Mouse (Mus musculus): ENCODE results near the gene Atxn2. TPM values are rescaled to one million over a fixed set of nuclear protein-coding genes. Genes with fewer than 3 reads are reported as not detected.
"Not testable (repeated sequence)": the region's sequence is repeated elsewhere in the genome, so short reads cannot be mapped to it uniquely, and the experiment has no call there.

The Atxn2 gene
- polyA plus RNA-seq, 1 experiment = not detected

- Histone ChIP-seq H3K27ac (ENCODE audit: insufficient read depth, low read depth, low read length) (no peak overlapping the region), H3K4me3 (ENCODE audit: insufficient read depth, low read depth, low read length) (no peak overlapping the region), H3K4me1 (ENCODE audit: control insufficient read depth, insufficient read depth, low read length) (0 out of 2 replicates have a peak, but pooled peaks cover 2% of the 10 kb centered on the region)
- no peak for TF ChIP-seq CTCF (IDR thresholded peaks at IDR 0.05; ENCODE audit: insufficient read depth, low read depth, low read length)
- no peak for TF ChIP-seq POLR2A (IDR thresholded peaks at IDR 0.05; ENCODE audit: insufficient read depth, low read depth, low read length)
- 82% methylated on average over 2 of the region's 2 CpGs for WGBS
These were observed 31.8 kb downstream of the Atxn2 start for GRCm38 (mm10) chr5:121742915-121743314.

DNA sequence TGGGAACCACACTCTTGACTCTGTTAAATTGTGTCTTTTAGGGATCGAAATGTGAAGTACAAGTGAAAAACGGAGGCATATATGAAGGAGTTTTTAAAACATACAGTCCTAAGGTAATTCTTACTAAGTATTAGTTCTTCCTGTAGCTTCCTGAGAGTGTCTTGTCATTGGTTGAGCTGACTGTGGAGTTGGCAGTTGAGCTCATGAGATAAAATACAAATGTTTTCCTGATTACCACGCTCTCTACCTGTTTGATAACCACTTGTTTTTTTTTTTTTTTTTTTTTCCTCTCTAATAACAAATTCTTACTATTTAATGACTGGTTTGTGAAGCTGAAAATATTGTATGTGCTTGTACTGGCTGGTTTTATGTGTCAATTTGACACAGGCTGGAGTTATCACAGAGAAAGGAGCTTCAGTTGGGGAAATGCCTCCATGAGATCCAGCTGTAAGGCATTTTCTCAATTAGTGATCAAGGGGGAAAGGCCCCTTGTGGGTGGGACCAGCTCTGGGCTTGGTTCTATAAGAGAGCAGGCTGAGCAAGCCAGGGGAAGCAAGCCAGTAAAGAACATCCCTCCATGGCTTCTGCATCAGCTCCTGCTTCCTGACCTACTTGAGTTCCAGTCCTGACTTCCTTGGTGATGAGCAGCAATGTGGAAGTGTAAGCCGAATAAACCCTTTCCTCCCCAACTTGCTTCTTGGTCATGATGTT is 36.9 kb downstream of the Atxn2 start:
- not testable (repeated sequence) for H3K4me3 ChIP-seq (ENCODE audit: insufficient read depth, low read depth, low read length); H3K27ac ChIP-seq (ENCODE audit: insufficient read depth, low read depth, low read length); H3K4me1 ChIP-seq (ENCODE audit: control insufficient read depth, insufficient read depth, low read length)
- WGBS = 89% methylated on average over 4 of the region's 4 CpGs

- TF ChIP-seq CTCF (IDR thresholded peaks at IDR 0.05; ENCODE audit: insufficient read depth, low read depth, low read length) (no peak), POLR2A (IDR thresholded peaks at IDR 0.05; ENCODE audit: insufficient read depth, low read depth, low read length) (no peak)
- H3K4me1 ChIP-seq (ENCODE audit: control insufficient read depth, insufficient read depth, low read length) = no peaks in the 10 kb centered on the region
- H3K27ac ChIP-seq (ENCODE audit: insufficient read depth, low read depth, low read length) = no peak overlapping the region
- H3K4me3 ChIP-seq (ENCODE audit: insufficient read depth, low read depth, low read length) = no peak overlapping the region
- whole genome bisulfite sequencing = 91% methylated on average over 2 of the region's 2 CpGs
These were observed 38.5 kb downstream of the Atxn2 start for GRCm38 (mm10) chr5:121749633-121750032.

DNA sequence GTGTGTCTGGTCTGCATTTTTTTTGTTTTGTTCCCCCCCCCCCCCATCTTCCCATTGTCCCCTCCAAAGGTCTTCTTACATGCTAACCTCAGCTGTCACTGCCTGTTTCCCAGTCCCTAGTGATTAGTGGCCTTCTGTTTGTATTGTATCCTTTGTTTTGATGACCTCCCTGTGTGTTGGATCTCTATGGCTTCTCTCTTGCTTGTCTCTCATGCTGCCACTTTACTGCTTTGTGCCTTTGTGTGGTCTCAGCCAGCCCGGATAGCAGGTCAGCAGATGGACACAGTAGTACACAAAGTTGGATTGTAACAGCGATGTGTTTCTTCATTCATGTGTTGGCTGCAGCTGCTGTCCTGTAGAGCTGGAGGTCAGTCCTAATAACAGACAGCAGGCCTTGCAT is 46.8 kb downstream of the Atxn2 start:
- H3K4me3 ChIP-seq (ENCODE audit: insufficient read depth, low read depth, low read length) = no peak overlapping the region
- H3K4me1 ChIP-seq (ENCODE audit: control insufficient read depth, insufficient read depth, low read length) = 0 out of 2 replicates have a peak, but pooled peaks cover 6% of the 10 kb centered on the region
- WGBS = 43% methylated on average over 2 of the region's 2 CpGs
- TF ChIP-seq POLR2A (IDR thresholded peaks at IDR 0.05; ENCODE audit: insufficient read depth, low read depth, low read length) = no peak
- TF ChIP-seq CTCF (IDR thresholded peaks at IDR 0.05; ENCODE audit: insufficient read depth, low read depth, low read length) = no peak
- H3K27ac ChIP-seq (ENCODE audit: insufficient read depth, low read depth, low read length) = no peak overlapping the region

- WGBS = 81% methylated on average over 4 of the region's 4 CpGs
- no peak overlapping the region for H3K27ac ChIP-seq (ENCODE audit: insufficient read depth, low read depth, low read length)
- H3K4me1 ChIP-seq (ENCODE audit: control insufficient read depth, insufficient read depth, low read length) = peaks cover 7% of the 10 kb centered on the region; the same call in 1 of the 2 replicates
- TF ChIP-seq CTCF (IDR thresholded peaks at IDR 0.05; ENCODE audit: insufficient read depth, low read depth, low read length) (no peak), POLR2A (IDR thresholded peaks at IDR 0.05; ENCODE audit: insufficient read depth, low read depth, low read length) (no peak)
- H3K4me3 ChIP-seq (ENCODE audit: insufficient read depth, low read depth, low read length) = no peak overlapping the region
These were observed 47.2 kb downstream of the Atxn2 start for GRCm38 (mm10) chr5:121758341-121758740.

DNA sequence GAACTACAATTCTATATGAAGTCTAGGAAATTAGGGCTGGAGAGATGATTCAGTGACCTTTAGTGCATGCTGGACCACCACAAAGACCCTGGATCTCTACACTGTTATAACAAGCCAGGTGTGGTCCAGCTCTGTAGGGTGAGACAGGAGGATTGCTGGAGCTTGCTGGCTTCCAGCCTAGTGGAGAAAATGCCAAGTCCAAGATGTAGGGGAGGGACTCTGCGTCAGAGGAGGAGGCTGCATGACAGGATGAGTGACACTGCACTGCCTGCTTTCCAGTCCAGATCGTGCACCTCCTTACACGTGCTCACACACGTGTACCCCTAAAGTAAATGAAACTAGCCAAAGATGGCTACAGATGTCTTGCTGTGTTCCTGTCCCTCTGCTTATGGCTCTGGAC is 48.8 kb downstream of the Atxn2 start:
- TF ChIP-seq CTCF (IDR thresholded peaks at IDR 0.05; ENCODE audit: insufficient read depth, low read depth, low read length) = no peak
- no peak for TF ChIP-seq POLR2A (IDR thresholded peaks at IDR 0.05; ENCODE audit: insufficient read depth, low read depth, low read length)
- no peak overlapping the region for H3K27ac ChIP-seq (ENCODE audit: insufficient read depth, low read depth, low read length)
- H3K4me1 ChIP-seq (ENCODE audit: control insufficient read depth, insufficient read depth, low read length) = peaks cover 9% of the 10 kb centered on the region; the same call in 1 of the 2 replicates
- H3K4me3 ChIP-seq (ENCODE audit: insufficient read depth, low read depth, low read length) = no peak overlapping the region
- WGBS = 64% methylated on average over 4 of the region's 4 CpGs

DNA sequence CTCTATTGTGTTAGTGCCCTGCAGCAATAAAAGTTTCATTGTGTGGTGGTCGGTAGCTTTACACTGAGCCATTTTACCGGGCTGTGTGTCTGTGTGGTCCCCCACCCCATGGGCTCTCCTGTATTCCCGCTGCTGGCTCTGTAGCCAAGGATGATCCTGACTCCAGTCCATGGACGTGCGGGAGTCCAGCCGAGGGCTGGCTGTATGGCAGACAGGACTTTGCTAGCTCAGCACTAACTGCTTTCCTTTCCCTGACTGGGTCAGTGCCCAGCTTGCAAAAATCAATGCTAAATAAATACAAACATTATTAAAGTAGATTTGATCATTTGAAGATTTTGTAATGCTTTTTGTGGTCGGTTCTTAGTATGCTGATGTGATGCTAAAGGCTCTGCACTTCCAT is 50.3 kb downstream of the Atxn2 start:
- Histone ChIP-seq H3K27ac (ENCODE audit: insufficient read depth, low read depth, low read length) (no peak overlapping the region), H3K4me3 (ENCODE audit: insufficient read depth, low read depth, low read length) (no peak overlapping the region), H3K4me1 (ENCODE audit: control insufficient read depth, insufficient read depth, low read length) (peaks cover 8% of the 10 kb centered on the region; the same call in 1 of the 2 replicates)
- 60% methylated on average over 7 of the region's 7 CpGs for WGBS
- TF ChIP-seq CTCF (IDR thresholded peaks at IDR 0.05; ENCODE audit: insufficient read depth, low read depth, low read length) (no peak), POLR2A (IDR thresholded peaks at IDR 0.05; ENCODE audit: insufficient read depth, low read depth, low read length) (no peak)

- no peak overlapping the region for H3K27ac ChIP-seq (ENCODE audit: insufficient read depth, low read depth, low read length)
- H3K4me1 ChIP-seq (ENCODE audit: control insufficient read depth, insufficient read depth, low read length) = peaks cover 8% of the 10 kb centered on the region; the same call in 1 of the 2 replicates
- H3K4me3 ChIP-seq (ENCODE audit: insufficient read depth, low read depth, low read length) = no peak overlapping the region
- TF ChIP-seq CTCF (IDR thresholded peaks at IDR 0.05; ENCODE audit: insufficient read depth, low read depth, low read length) (no peak), POLR2A (IDR thresholded peaks at IDR 0.05; ENCODE audit: insufficient read depth, low read depth, low read length) (no peak)
- whole genome bisulfite sequencing = 82% methylated on average over 6 of the region's 6 CpGs
These were observed 51.8 kb downstream of the Atxn2 start for GRCm38 (mm10) chr5:121762949-121763348.

DNA sequence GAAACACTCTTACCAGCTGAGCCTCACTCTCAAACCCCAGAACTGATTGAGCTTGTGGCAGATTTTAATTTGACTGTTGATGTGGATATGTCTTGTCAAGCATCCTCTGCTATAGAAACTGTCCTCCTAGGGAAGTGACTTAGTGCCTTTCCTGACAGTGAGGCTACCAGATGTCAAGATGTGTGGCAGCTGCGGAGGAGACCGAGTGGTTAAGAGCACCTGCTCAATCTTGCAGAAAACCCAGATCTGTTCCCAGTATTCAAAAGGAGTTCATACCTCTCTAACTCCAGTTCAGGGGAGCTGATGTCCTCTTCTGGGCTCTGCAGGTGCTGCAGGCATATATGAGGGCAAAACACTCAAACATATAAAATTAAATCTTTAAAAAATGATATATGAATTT is 53.9 kb downstream of the Atxn2 start:
- 73% methylated on average over 2 of the region's 2 CpGs for WGBS
- Histone ChIP-seq H3K4me1 (ENCODE audit: control insufficient read depth, insufficient read depth, low read length) (peaks cover 10% of the 10 kb centered on the region), H3K4me3 (ENCODE audit: insufficient read depth, low read depth, low read length) (no peak overlapping the region), H3K27ac (ENCODE audit: insufficient read depth, low read depth, low read length) (no peak overlapping the region)
- TF ChIP-seq CTCF (IDR thresholded peaks at IDR 0.05; ENCODE audit: insufficient read depth, low read depth, low read length) = no peak
- TF ChIP-seq POLR2A (IDR thresholded peaks at IDR 0.05; ENCODE audit: insufficient read depth, low read depth, low read length) = no peak
